Mouse (Mus musculus): Measurements from ENCODE around the gene Atp6v1b1. TPM values are rescaled to one million over a fixed set of nuclear protein-coding genes. Genes with fewer than 3 reads are reported as not detected.
A peak's percentile ranks its signal among the peaks of the same experiment; 100 is the strongest.

Gene Atp6v1b1
- total and polyA plus RNA-seq, 3 experiments, result not detected

- in situ Hi-C loops (cut with MboI; ENCODE audit: low pct_ligation_motif_present, low pct_unique_long_range_greater_than_20kb, low sequenced_read_pairs) (no loop called here), dilution Hi-C loops (cut with MboI; ENCODE audit: extremely low pct_ligation_motif_present, extremely low pct_unique_long_range_greater_than_20kb, low sequenced_read_pairs) (no loop called here)
- H3K79me2 ChIP-seq (replicated peaks; ENCODE audit: control insufficient read depth, extremely low read depth, insufficient read depth, poor library complexity, severe bottlenecking), result peaks cover 11% of the 10 kb centered on the region
- no peak overlapping the region for H3K9ac ChIP-seq (ENCODE audit: insufficient read depth, low read depth)
- 0 out of 2 replicates have a peak, but pooled peaks have one; percentile 16 for TF ChIP-seq IRF4 (IDR thresholded peaks at IDR 0.05; ENCODE audit: low read depth, low read length)
- TF ChIP-seq ZNF384 (IDR thresholded peaks at IDR 0.05; ENCODE audit: low read depth, low read length), result no peak
- no peak for TF ChIP-seq USF1 (IDR thresholded peaks at IDR 0.05; ENCODE audit: low read depth, low read length)
- peak; percentile 72 to 82 for TF ChIP-seq CTCF (conservative IDR thresholded peaks at IDR 0.05 in 1 of 2, IDR thresholded peaks at IDR 0.05 in 1 of 2; ENCODE audit: low read depth in 2 of 2, low read length in 2 of 2)
- no peak for TF ChIP-seq PAX5 (IDR thresholded peaks at IDR 0.05; ENCODE audit: low read length)
- peak; percentile 66; the same call in 1 of the 2 replicates for TF ChIP-seq MYC (IDR thresholded peaks at IDR 0.05; ENCODE audit: low read depth, low read length)
- no peak for TF ChIP-seq NELFE (IDR thresholded peaks at IDR 0.05; ENCODE audit: low read depth, low read length)
- TF ChIP-seq TBP (conservative IDR thresholded peaks at IDR 0.05; ENCODE audit: low read depth, low read length), result no peak
- no peak for TF ChIP-seq MEF2A (IDR thresholded peaks at IDR 0.05; ENCODE audit: borderline replicate concordance, low read depth, low read length)
- TF ChIP-seq CHD1 (IDR thresholded peaks at IDR 0.05; ENCODE audit: low read depth, low read length), result no peak
- no peak for TF ChIP-seq MXI1 (IDR thresholded peaks at IDR 0.05; ENCODE audit: low read depth, low read length)
- TF ChIP-seq SMC3 (IDR thresholded peaks at IDR 0.05; ENCODE audit: low read depth, low read length), result peak; percentile 62
- no peak for TF ChIP-seq KAT2A (IDR thresholded peaks at IDR 0.05; ENCODE audit: insufficient replicate concordance, low read length)
- peak; percentile 67 for TF ChIP-seq RAD21 (IDR thresholded peaks at IDR 0.05; ENCODE audit: low read depth, low read length)
- no peak for TF ChIP-seq CHD2 (IDR thresholded peaks at IDR 0.05; ENCODE audit: low read length)
- TF ChIP-seq USF2 (conservative IDR thresholded peaks at IDR 0.05; ENCODE audit: low read depth, low read length), result no peak
- TF ChIP-seq TCF12 (IDR thresholded peaks at IDR 0.05; ENCODE audit: low read depth, low read length), result no peak
- TF ChIP-seq ZC3H11A (IDR thresholded peaks at IDR 0.05; ENCODE audit: low read depth, low read length), result no peak
- TF ChIP-seq ZMIZ1 (IDR thresholded peaks at IDR 0.05; ENCODE audit: low read depth, low read length), result no peak
- H3K36me3 ChIP-seq (replicated peaks in 1 of 2; ENCODE audit: control insufficient read depth in 1 of 2, insufficient read depth in 1 of 2, low read length in 1 of 2), result peaks cover 0 to 2% of the 10 kb centered on the region in 2 experiments
- H3K27ac ChIP-seq (ENCODE audit: insufficient read depth, low read depth), result no peak overlapping the region
- peaks cover 3% of the 10 kb centered on the region for H3K9me3 ChIP-seq (replicated peaks; ENCODE audit: low read length)
- no peak overlapping the region for H3K4me2 ChIP-seq (ENCODE audit: insufficient read depth, low read depth, poor library complexity, severe bottlenecking)
- peaks cover 2 to 18% of the 10 kb centered on the region in 2 experiments for H3K4me1 ChIP-seq (ENCODE audit: control insufficient read depth in 1 of 2, insufficient read depth in 2 of 2)
- DNase-seq (ENCODE audit: extremely low read depth), result peak; percentile 64
- no peaks in the 10 kb centered on the region for H3K27me3 ChIP-seq (replicated peaks)
- H3K4me3 ChIP-seq (replicated peaks in 1 of 3; ENCODE audit: low read depth in 2 of 3, low read length in 2 of 3, poor library complexity in 1 of 3), result no peak overlapping the region
Observed at GRCm38 (mm10) chr6:83779026-83779425, 36.2 kb downstream of the Atp6v1b1 start.

GRCm38 (mm10) chr6:83786426-83786825, 43.6 kb downstream of the Atp6v1b1 start:
- in situ Hi-C loops (cut with MboI; ENCODE audit: low pct_ligation_motif_present, low pct_unique_long_range_greater_than_20kb, low sequenced_read_pairs), result no loop called here
- dilution Hi-C loops (cut with MboI; ENCODE audit: extremely low pct_ligation_motif_present, extremely low pct_unique_long_range_greater_than_20kb, low sequenced_read_pairs), result no loop called here
- H3K4me3 ChIP-seq (replicated peaks in 1 of 3; ENCODE audit: low read depth in 2 of 3, low read length in 2 of 3, poor library complexity in 1 of 3), result no peak overlapping the region
- no peaks in the 10 kb centered on the region for H3K36me3 ChIP-seq (replicated peaks in 1 of 2; ENCODE audit: control insufficient read depth in 1 of 2, insufficient read depth in 1 of 2, low read length in 1 of 2)
- no peak for DNase-seq (ENCODE audit: extremely low read depth)
- H3K4me1 ChIP-seq (ENCODE audit: control insufficient read depth in 1 of 2, insufficient read depth in 2 of 2), result peaks cover 12 to 24% of the 10 kb centered on the region in 2 experiments
- H3K27ac ChIP-seq (ENCODE audit: insufficient read depth, low read depth), result no peak overlapping the region
- H3K27me3 ChIP-seq (replicated peaks), result no peaks in the 10 kb centered on the region
- peaks cover 2% of the 10 kb centered on the region for H3K9me3 ChIP-seq (replicated peaks; ENCODE audit: low read length)
- no peaks in the 10 kb centered on the region for H3K79me2 ChIP-seq (replicated peaks; ENCODE audit: control insufficient read depth, extremely low read depth, insufficient read depth, poor library complexity, severe bottlenecking)
- TF ChIP-seq MXI1 (IDR thresholded peaks at IDR 0.05; ENCODE audit: low read depth, low read length), result no peak
- TF ChIP-seq TBP (conservative IDR thresholded peaks at IDR 0.05; ENCODE audit: low read depth, low read length), result no peak
- no peak for TF ChIP-seq CHD1 (IDR thresholded peaks at IDR 0.05; ENCODE audit: low read depth, low read length)
- TF ChIP-seq MAX (IDR thresholded peaks at IDR 0.05; ENCODE audit: low read length), result no peak
- TF ChIP-seq BHLHE40 (IDR thresholded peaks at IDR 0.05; ENCODE audit: low read depth, low read length), result no peak
- TF ChIP-seq MAFK (IDR thresholded peaks at IDR 0.05; ENCODE audit: insufficient replicate concordance, low read length), result no peak
- TF ChIP-seq ZC3H11A (IDR thresholded peaks at IDR 0.05; ENCODE audit: low read depth, low read length), result no peak
- no peak overlapping the region for H3K4me2 ChIP-seq (ENCODE audit: insufficient read depth, low read depth, poor library complexity, severe bottlenecking)
- no peak overlapping the region for H3K9ac ChIP-seq (ENCODE audit: insufficient read depth, low read depth)

Measured in CH12.LX (cell line).